Mouse (Mus musculus) intestine, postnatal 0 days (tissue): ENCODE measurements around the gene Gm9844. TPM values are rescaled to one million over a fixed set of nuclear protein-coding genes. Genes with fewer than 3 reads are reported as not detected.

ENCODE experiments used
- ATAC-seq: fragments of 200-750 bp; cut with Nextera tagmentation; 2 replicates; pipeline ENCODE4 v1.8.0; 2017; ENCODE audit warnings: mild to moderate bottlenecking, moderate TSS enrichment, moderate library complexity
- H3K27ac ChIP-seq: fragments of 300-500 bp; sonication (generic); 2 replicates; pipeline ENCODE4 v1.5.1; 2014; ENCODE audit warnings: mild to moderate bottlenecking, low read depth, low read length, moderate library complexity
- H3K27me3 ChIP-seq: fragments of 300-500 bp; sonication (generic); replicated peaks from 2 replicates; pipeline ENCODE4 v1.6.1; 2014; ENCODE audit warnings: low read length, mixed read lengths; ENCODE audit not compliant: control insufficient read depth, insufficient read depth
- H3K36me3 ChIP-seq: fragments of 300-500 bp; sonication (generic); 2 replicates; pipeline ENCODE4 v1.6.1; 2014; ENCODE audit warnings: mild to moderate bottlenecking, moderate library complexity; ENCODE audit not compliant: control insufficient read depth, insufficient read depth
- H3K4me1 ChIP-seq: fragments of 300-500 bp; sonication (generic); replicated peaks from 2 replicates; pipeline ENCODE4 v1.6.1; 2014; ENCODE audit warnings: antibody characterized with exemption, low read length, mixed read lengths; ENCODE audit not compliant: control insufficient read depth, insufficient read depth
- H3K4me2 ChIP-seq: fragments of 300-500 bp; sonication (generic); replicated peaks from 2 replicates; pipeline ENCODE4 v1.6.1; 2014; ENCODE audit warnings: low read depth, mild to moderate bottlenecking, moderate library complexity
- H3K4me3 ChIP-seq: fragments of 300-500 bp; sonication (generic); 2 replicates; pipeline ENCODE4 v1.5.1; 2014; ENCODE audit warnings: low read depth, low read length
- H3K9ac ChIP-seq: fragments of 300-500 bp; sonication (generic); 2 replicates; pipeline ENCODE4 v1.6.1; 2014; ENCODE audit warnings: mild to moderate bottlenecking, low read depth, low read length
- H3K9me3 ChIP-seq: fragments of 300-500 bp; sonication (generic); 2 replicates; pipeline ENCODE4 v1.6.1; 2016; ENCODE audit warnings: mixed run types; ENCODE audit not compliant: control insufficient read depth
- CTCF ChIP-seq: sonication (generic); IDR thresholded peaks from 2 replicates; pipeline ENCODE4 v1.5.1; 2016; ENCODE audit warnings: low read depth, mild to moderate bottlenecking, control low read depth, antibody characterized with exemption, moderate library complexity
- WGBS: fragments of 180-500 bp; shearing (Covaris S2); extraction: QIAGEN DNeasy Blood & Tissue Kit; methylation state at CpG from one replicate; pipeline ENCODE4 v1.1.7; 2014; 5-methylcytosine and 5-hydroxymethylcytosine counted together
- polyA plus RNA-seq: library from polyadenylated mRNA; unstranded; fragments of >200 nt; fragmentation: Nextera tagmentation; extraction: Ambion mirVana; gene quantifications from 2 replicates; pipeline ENCODE4 v1.2.1, GENCODE M21; 2015

Gm9844 gene
- polyA plus RNA-seq, 1 experiment from 2014 or later = 28.0 TPM

DNA sequence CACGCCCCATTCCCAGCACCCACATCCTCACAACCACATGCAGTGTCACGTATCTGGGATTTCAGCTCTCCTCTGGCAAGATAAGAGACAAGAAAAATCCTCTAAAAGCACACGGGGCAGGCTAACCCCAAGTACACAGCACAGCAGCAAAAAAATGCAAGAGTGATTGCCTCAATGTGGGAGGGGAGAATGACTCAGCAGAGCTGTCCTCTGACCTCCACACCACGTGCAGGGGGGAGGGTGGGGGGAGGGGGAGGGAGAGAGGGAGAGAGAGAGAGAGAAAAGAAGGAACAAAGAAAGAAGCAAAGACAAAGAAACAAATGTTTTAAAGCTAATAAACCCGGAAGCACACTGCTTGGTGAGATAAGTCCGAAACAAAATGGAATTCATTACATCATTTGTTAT lies 11.1 kb upstream of the Gm9844 start:
- ATAC-seq = peak; percentile 64; the same call in 1 of the 2 replicates
- Histone ChIP-seq H3K27me3 (no peaks in the 10 kb centered on the region), H3K36me3 (no peaks in the 10 kb centered on the region), H3K4me1 (no peaks in the 10 kb centered on the region), H3K27ac (no peak overlapping the region), H3K9me3 (no peaks in the 10 kb centered on the region), H3K9ac (no peak overlapping the region), H3K4me3 (no peak overlapping the region), H3K4me2 (no peak overlapping the region)
- no peak for TF ChIP-seq CTCF
- WGBS = 17% methylated on average over 6 of the region's 6 CpGs

DNA sequence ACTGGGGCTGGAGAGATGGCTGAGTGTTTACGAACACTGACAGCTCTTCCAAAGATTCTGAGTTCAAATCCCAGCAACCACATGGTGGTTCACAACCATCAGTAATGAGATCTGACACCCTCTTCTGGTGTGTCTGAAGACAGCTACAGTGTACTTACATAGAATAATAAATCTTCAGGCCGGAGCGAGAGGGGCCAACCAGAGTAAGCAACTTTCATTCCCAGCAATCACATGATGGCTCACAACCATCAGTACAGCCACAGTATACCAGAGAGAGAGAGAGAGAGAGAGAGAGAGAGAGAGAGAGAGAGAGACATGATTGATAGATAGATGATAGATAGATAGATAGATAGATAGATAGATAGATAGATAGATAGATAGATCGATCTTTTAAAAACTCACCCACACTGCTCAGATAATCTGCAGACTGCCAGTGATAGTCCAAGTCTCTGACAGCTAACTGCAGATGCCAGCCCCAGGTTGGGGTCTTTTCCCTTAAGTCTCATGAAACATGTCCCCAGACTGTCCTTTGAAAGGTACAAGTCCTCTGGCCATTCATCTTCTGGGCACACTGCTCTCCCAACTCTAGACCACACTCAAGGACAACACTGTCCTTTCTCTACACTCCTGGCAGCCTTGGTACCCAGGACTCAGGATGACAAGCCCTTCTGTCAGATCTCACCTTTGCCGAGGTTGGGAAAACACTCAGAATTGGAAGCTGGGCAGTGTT lies 10.3 kb upstream of the Gm9844 start:
- H3K27me3 ChIP-seq = no peaks in the 10 kb centered on the region
- H3K4me1 ChIP-seq = no peaks in the 10 kb centered on the region
- WGBS = 80% methylated on average over 5 of the region's 5 CpGs

DNA sequence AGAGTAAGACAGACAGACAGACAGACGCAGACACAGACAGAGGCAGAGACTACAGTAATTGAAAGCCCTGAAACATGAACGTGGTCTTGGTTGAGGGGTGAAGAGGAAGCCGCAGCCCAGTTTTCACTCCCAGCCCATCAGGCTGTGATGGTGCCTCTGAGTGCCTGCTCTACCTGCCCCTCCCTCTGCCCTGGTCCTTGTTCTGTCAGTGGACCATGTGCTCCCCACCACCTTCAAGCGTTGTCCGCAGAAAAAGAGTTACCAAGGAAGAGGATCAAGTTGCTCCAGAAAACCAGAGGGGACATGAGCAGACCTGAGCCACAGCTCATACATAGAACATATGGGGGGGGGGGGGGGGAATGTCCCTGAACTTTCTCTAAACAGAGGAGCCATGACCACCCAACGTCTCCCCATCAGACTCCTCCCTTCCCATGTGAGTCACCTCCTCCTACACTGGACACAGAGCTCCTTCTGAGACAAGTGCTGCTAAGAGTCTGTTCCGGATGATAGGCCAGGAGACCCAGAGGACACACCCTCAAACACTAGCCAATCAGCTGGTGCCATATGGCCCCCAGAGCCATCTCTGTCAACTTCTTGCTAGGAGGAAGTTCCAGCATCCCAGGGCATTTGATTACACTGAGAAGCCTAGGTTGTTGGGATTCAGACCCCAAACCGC lies 9.3 kb upstream of the Gm9844 start:
- Histone ChIP-seq H3K4me1 (no peaks in the 10 kb centered on the region), H3K27me3 (no peaks in the 10 kb centered on the region), H3K9ac (no peak overlapping the region), H3K9me3 (no peaks in the 10 kb centered on the region), H3K27ac (no peak overlapping the region), H3K4me3 (no peak overlapping the region), H3K4me2 (no peak overlapping the region), H3K36me3 (no peaks in the 10 kb centered on the region)
- no peak for ATAC-seq
- WGBS = 65% methylated on average over 8 of the region's 8 CpGs
- TF ChIP-seq CTCF = no peak

More for the DNA sequence above, 10.3 kb upstream of the Gm9844 start:
- Histone ChIP-seq H3K9ac (no peak overlapping the region), H3K9me3 (no peaks in the 10 kb centered on the region), H3K4me2 (no peak overlapping the region), H3K27ac (no peak overlapping the region), H3K4me3 (no peak overlapping the region), H3K36me3 (no peaks in the 10 kb centered on the region)
- ATAC-seq = no peak
- no peak for TF ChIP-seq CTCF

DNA sequence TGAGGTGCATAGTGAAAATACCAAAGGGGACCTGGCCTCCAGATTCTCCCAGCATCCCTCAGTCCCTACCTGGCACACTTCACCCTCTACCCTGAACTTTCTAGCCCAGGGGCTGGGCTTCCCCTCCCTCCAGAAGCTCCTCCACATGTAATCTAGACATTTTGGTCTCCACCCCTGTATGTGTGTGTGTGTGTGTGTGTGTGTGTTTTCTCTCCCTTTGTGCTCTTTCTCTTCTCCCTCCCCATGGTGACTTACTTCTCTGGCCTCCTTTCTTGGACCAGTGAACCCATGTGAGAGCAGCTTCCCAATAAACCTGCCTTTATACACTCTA lies 8.8 kb upstream of the Gm9844 start:
- Histone ChIP-seq H3K27ac (no peak overlapping the region), H3K4me3 (no peak overlapping the region), H3K4me2 (no peak overlapping the region), H3K27me3 (no peaks in the 10 kb centered on the region), H3K9ac (no peak overlapping the region), H3K9me3 (no peaks in the 10 kb centered on the region), H3K4me1 (no peaks in the 10 kb centered on the region), H3K36me3 (no peaks in the 10 kb centered on the region)
- no peak for ATAC-seq
- TF ChIP-seq CTCF = no peak

DNA sequence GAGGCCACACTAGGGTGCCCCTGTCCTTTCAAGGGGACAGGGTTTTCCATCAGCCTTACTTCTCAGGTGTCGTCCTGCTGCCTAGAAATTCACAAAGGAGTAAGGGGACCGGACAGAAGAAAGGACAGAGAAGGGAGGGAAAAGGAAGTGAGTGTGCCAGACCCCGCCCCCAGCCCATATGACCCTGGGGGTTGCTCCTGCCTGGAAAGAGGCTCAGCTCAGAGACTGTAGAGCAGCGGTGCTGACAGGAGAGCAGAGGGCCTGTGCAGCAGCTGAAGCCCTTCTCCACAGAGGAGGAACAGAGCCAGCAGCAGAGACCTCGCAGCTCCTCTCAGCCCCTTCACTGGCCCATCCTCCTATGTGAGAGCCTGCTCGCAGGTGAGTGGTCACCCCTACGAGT lies 8.3 kb upstream of the Gm9844 start:
- ATAC-seq = no peak
- Histone ChIP-seq H3K4me1 (no peaks in the 10 kb centered on the region), H3K4me3 (no peak overlapping the region), H3K9ac (no peak overlapping the region), H3K4me2 (no peak overlapping the region), H3K9me3 (no peaks in the 10 kb centered on the region), H3K27me3 (no peaks in the 10 kb centered on the region), H3K27ac (no peak overlapping the region), H3K36me3 (no peaks in the 10 kb centered on the region)
- no peak for TF ChIP-seq CTCF
- WGBS = 34% methylated on average over 7 of the region's 7 CpGs

DNA sequence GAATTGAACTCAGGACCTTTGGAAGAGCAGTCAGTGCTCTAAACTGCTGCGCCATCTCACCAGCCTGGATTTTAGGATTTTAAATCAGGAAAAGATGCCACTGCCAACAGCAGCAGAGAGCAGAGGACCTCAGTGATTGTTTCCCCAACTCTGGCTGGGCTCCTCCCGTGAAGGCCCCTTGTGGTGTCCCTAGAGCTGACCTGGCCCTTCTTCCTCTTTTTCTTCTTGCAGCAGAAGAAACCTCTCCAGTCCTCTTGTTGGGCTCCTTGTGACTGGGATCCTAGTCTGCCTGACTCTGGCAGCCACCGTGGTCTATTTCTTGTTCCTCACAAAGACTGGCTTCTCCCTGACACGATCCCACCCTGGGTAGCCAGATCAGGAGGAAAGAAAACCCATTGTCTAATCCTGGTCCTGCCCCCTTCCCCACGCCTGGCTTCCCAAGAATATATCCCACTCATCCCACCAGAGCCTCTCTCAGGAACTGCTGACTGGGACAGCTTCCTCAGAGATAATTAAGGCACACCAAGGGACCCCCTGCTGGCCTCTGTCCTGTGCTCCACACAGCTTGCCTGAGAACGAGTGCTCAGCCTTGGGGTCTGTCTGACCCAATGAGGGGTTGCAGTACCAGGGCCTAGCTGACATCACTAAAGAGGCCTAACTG lies 5.4 kb upstream of the Gm9844 start:
- 50% methylated on average over 6 of the region's 6 CpGs for WGBS

More for the DNA sequence above, 5.4 kb upstream of the Gm9844 start:
- no peak for TF ChIP-seq CTCF
- Histone ChIP-seq H3K27ac (no peak overlapping the region), H3K9ac (no peak overlapping the region), H3K4me2 (no peak overlapping the region), H3K4me1 (no peaks in the 10 kb centered on the region), H3K27me3 (no peaks in the 10 kb centered on the region), H3K9me3 (no peaks in the 10 kb centered on the region), H3K36me3 (no peaks in the 10 kb centered on the region), H3K4me3 (no peak overlapping the region)
- ATAC-seq = no peak
